Mouse (Mus musculus) small intestine, adult 2 months (tissue): ENCODE measurements around the gene AC124108.1. TPM values are rescaled to one million over a fixed set of nuclear protein-coding genes. Genes with fewer than 3 reads are reported as not detected.
A peak's percentile ranks its signal among the peaks of the same experiment; 100 is the strongest.

ENCODE experiments used
- H3K27ac ChIP-seq: fragments of 200-500 bp; 2 replicates; pipeline ENCODE4 v1.5.1; 2012; ENCODE audit warnings: low read depth, low read length, control low read depth, inconsistent platforms; ENCODE audit not compliant: insufficient read depth
- H3K27me3 ChIP-seq: fragments of 200-500 bp; 2 replicates; pipeline ENCODE4 v1.6.1; 2012; ENCODE audit warnings: mild to moderate bottlenecking, moderate library complexity, low read length, inconsistent platforms; ENCODE audit not compliant: control insufficient read depth, insufficient read depth
- H3K36me3 ChIP-seq: fragments of 200-500 bp; 2 replicates; pipeline ENCODE4 v1.6.1; 2012; ENCODE audit warnings: mild to moderate bottlenecking, low read length, control low read depth, inconsistent platforms; ENCODE audit not compliant: control insufficient read depth, insufficient read depth
- H3K4me1 ChIP-seq: fragments of 200-500 bp; 2 replicates; pipeline ENCODE4 v1.6.1; 2012; ENCODE audit warnings: low read length, inconsistent platforms, mixed read lengths; ENCODE audit not compliant: control insufficient read depth, insufficient read depth, insufficient read length
- H3K4me3 ChIP-seq: fragments of 200-500 bp; 2 replicates; pipeline ENCODE4 v1.5.1; 2012; ENCODE audit warnings: low read depth, mild to moderate bottlenecking, control low read depth, inconsistent platforms, low read length, moderate library complexity
- CTCF ChIP-seq: fragments of 200-500 bp; IDR thresholded peaks from 2 replicates; pipeline ENCODE4 v1.5.1; 2012; ENCODE audit warnings: low read depth, mild to moderate bottlenecking, control low read depth, inconsistent platforms, low read length, moderate library complexity, mixed read lengths; ENCODE audit not compliant: insufficient replicate concordance, insufficient read length; ENCODE audit errors: extremely low read depth
- POLR2A ChIP-seq: fragments of 200-500 bp; IDR thresholded peaks from 2 replicates; pipeline ENCODE4 v1.6.1; 2012; ENCODE audit warnings: low read depth, mild to moderate bottlenecking, control low read depth, inconsistent platforms, low read length, moderate library complexity
- WGBS: fragments of 180-500 bp; shearing (Covaris S2); methylation state at CpG from one replicate; pipeline ENCODE4 v1.1.7; 2018; 5-methylcytosine and 5-hydroxymethylcytosine counted together
- polyA plus RNA-seq: library from polyadenylated mRNA; depleted of rRNA; stranded (reverse); fragments of >200 nt; gene quantifications from 2 replicates; pipeline ENCODE4 v1.2.3, GENCODE M21; 2012

AC124108.1 gene
- polyA plus RNA-seq, 1 experiment, result not detected

DNA sequence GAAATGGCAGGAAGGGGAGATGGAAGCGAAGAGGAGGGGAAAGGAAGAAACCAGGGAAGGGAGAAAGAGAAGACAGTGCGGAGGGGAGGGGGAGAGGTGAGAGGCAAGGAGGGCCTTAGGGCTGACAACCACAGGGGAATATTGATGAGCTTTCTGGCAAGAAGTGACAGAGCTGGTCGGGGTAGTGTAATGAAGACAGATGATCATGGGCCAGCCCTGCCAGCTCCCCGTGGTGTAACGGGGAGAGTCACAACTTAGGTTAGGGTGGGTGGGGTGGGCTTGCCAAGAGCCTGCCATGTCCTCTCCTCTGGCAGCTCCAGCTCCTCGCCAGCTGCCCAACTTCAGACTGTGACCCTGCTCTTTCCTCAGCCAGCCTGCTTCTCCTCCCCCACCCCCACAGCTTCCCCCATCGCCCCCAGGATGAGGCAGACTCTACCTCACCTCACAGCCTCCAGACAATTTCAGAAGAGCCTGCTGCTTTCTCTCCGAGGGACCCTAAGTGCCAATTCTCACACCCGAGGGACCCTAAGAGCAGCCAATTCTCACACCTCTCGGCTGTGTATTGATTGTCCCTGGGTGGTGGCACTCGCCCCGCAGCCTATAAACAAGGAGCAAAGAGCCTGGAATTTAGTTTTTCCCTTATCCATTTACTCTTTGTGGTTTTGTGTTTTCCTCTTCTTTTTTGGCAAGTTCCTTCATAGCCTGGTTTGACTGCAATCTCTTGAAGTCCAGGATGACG is 26.3 kb upstream of the AC124108.1 start:
- H3K4me1 ChIP-seq, result peaks cover 3% of the 10 kb centered on the region; the same call in 1 of the 2 replicates
- H3K27me3 ChIP-seq, result no peaks in the 10 kb centered on the region; the same call in 1 of the 2 replicates
- no peak overlapping the region for H3K4me3 ChIP-seq
- no peak overlapping the region for H3K27ac ChIP-seq
- no peaks in the 10 kb centered on the region for H3K36me3 ChIP-seq
- TF ChIP-seq CTCF (no peak), POLR2A (no peak)
- WGBS, result 41% methylated on average over 13 of the region's 13 CpGs

- 57% methylated on average over 3 of the region's 3 CpGs for WGBS
- Histone ChIP-seq H3K27ac (no peak overlapping the region), H3K4me3 (no peak overlapping the region), H3K36me3 (no peaks in the 10 kb centered on the region), H3K4me1 (peaks cover 3% of the 10 kb centered on the region; the same call in 1 of the 2 replicates), H3K27me3 (peaks cover 5% of the 10 kb centered on the region; the same call in 1 of the 2 replicates)
- TF ChIP-seq POLR2A (no peak), CTCF (peak; percentile 35; the same call in 1 of the 2 replicates)
Measured at GRCm38 (mm10) chr1:132165859-132166258, 25.4 kb upstream of the AC124108.1 start.

DNA sequence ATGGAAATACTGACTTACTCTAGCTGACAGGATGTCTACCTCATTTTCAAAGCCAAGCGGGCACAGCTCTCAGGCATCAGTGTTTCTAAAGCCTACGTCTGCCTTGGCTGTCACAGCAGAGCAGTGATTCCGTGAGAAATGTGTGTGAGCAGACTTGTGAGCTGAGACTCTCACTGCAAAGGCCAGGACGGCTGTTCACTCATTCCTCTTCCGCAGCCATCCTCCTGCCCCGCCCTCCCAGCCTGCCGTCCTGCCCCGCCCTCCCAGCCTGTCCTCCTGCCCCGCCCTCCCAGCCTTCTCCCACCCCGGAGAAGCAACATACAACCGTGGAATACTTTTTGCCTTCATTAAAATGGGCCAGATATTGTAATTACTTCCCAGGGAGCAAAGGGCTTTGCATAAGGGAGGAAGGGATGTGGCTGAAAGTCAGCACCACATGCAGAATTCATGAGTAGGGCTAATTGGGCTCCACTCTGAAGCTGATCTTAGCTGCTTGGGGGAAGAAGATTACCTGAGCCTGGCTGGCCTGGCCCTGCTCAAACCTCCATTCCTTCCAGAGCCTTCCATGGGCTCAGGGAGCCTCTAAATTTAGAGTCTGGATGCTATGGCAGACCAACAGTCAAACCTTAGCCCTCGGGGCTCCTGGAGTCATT is 23.0 kb upstream of the AC124108.1 start:
- Histone ChIP-seq H3K4me1 (peaks cover 3% of the 10 kb centered on the region; the same call in 1 of the 2 replicates), H3K27ac (no peak overlapping the region), H3K4me3 (no peak overlapping the region), H3K36me3 (no peaks in the 10 kb centered on the region), H3K27me3 (peaks cover 5% of the 10 kb centered on the region)
- 9% methylated on average over 12 of the region's 12 CpGs for WGBS
- TF ChIP-seq CTCF (no peak), POLR2A (no peak)

DNA sequence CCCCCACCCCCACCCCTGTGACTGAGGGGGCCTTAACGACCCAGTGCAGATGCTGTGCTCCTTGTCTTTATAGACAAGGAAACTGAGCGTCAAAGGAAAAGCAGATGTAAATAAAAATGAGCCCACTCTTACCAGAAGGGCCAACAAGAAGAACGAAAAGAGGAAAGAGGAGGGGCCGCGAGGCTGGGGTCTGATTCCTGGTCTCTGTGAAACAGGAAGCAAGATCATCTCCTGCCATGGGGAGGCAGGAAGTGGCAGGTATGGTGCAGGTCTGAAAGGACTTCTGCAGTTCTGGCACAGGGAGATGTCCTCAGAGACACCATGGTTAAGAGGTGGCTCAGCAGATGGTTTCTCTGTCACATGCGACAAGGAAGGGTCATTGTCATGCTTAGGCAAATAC is 20.6 kb upstream of the AC124108.1 start:
- Histone ChIP-seq H3K4me3 (no peak overlapping the region), H3K36me3 (no peaks in the 10 kb centered on the region), H3K27ac (no peak overlapping the region), H3K27me3 (peaks cover 11% of the 10 kb centered on the region), H3K4me1 (peaks cover 3% of the 10 kb centered on the region; the same call in 1 of the 2 replicates)
- 51% methylated on average over 6 of the region's 6 CpGs for WGBS
- TF ChIP-seq CTCF (no peak), POLR2A (no peak)

GRCm38 (mm10) chr1:132171619-132172018 is 19.6 kb upstream of the AC124108.1 start:
- H3K4me1 ChIP-seq, result peaks cover 3% of the 10 kb centered on the region; the same call in 1 of the 2 replicates
- WGBS, result 29% methylated on average over 2 of the region's 2 CpGs
- no peak overlapping the region for H3K27ac ChIP-seq
- no peak overlapping the region for H3K4me3 ChIP-seq
- H3K27me3 ChIP-seq, result peaks cover 11% of the 10 kb centered on the region
- no peaks in the 10 kb centered on the region for H3K36me3 ChIP-seq
- no peak for TF ChIP-seq POLR2A
- no peak for TF ChIP-seq CTCF

GRCm38 (mm10) chr1:132186303-132186702 is 5.0 kb upstream of the AC124108.1 start:
- Histone ChIP-seq H3K4me3 (no peak overlapping the region), H3K27ac (no peak overlapping the region), H3K4me1 (no peaks in the 10 kb centered on the region), H3K27me3 (peaks cover 30% of the 10 kb centered on the region), H3K36me3 (no peaks in the 10 kb centered on the region)
- TF ChIP-seq POLR2A, result no peak
- no peak for TF ChIP-seq CTCF
- WGBS, result 77% methylated on average over 4 of the region's 4 CpGs

GRCm38 (mm10) chr1:132188442-132189066 is 2.7 kb upstream of the AC124108.1 start:
- H3K4me3 ChIP-seq, result no peak overlapping the region
- 38% methylated on average over 9 of the region's 9 CpGs for WGBS

More at GRCm38 (mm10) chr1:132188442-132189066, 2.7 kb upstream of the AC124108.1 start:
- no peak for TF ChIP-seq CTCF
- TF ChIP-seq POLR2A, result no peak
- H3K4me1 ChIP-seq, result no peaks in the 10 kb centered on the region
- H3K27ac ChIP-seq, result no peak overlapping the region
- H3K27me3 ChIP-seq, result peaks cover 48% of the 10 kb centered on the region
- no peaks in the 10 kb centered on the region for H3K36me3 ChIP-seq
